Mouse (Mus musculus) cerebellum, postnatal 4 days (tissue): ENCODE data around the gene Gm11569.
"Not testable (repeated sequence)": the region's sequence is repeated elsewhere in the genome, so short reads cannot be mapped to it uniquely, and the experiment has no call there.

ENCODE experiments used
- DNase-seq, 2 experiments: peaks; one replicate each; pipeline ENCODE4 v3.0.0; 2022; ENCODE audit warnings: low spot score in 2 of 2, mixed read lengths in 1 of 2

Gm11569 gene

DNA sequence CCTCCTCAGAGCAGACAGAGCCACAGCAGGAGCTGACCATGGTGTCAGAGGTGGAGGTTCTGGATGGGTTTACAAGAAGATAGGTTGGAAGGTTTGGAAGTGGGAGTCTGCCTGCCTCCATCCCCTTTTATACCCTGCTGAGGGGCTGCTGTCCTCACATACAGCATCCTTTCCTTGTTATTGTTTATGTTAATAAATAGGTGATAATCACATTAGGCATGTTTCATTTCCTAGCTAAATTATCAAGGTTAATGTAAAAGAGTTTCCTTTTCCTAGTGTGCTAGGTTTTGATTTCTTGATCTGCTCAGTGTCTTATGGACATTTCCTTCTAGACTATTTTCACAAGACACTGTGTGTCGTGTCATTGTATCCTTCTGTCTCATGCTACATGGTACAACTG, at the start of gene Gm11569:
Gene Gm11569 (minus strand): TSS at position 101 of the 400 bp plus-strand sequence.
- DNase-seq: not testable (repeated sequence)

DNA sequence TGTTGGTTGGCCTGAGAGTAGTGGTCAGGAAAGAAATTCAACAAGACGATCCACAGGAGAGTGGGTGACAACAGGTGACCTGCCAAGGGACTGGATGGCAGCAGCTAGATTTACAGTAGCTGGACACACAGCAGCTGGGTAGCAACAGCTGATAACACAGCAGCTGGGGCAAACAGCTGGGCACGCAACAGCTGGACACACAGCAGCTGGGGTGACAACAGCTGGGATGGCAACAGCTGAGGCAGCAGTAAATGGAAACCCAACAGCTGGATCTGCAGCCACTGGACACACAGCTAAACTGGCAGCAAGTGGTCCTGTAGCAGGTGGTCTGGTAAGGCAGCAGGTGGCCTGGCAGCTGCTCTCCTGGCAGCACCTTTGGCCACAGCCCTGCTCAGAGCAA, 48.0 kb upstream of the Gm11569 start:
- DNase-seq: no peak

GRCm38 (mm10) chr11:99842185-99842584, 43.5 kb upstream of the Gm11569 start:
- no peak for DNase-seq

GRCm38 (mm10) chr11:99837966-99838365, 39.2 kb upstream of the Gm11569 start, which contains the start of gene 2300003K06Rik:
TSS of gene 2300003K06Rik (minus strand) at chr11:99838066.
- no peak for DNase-seq

DNA sequence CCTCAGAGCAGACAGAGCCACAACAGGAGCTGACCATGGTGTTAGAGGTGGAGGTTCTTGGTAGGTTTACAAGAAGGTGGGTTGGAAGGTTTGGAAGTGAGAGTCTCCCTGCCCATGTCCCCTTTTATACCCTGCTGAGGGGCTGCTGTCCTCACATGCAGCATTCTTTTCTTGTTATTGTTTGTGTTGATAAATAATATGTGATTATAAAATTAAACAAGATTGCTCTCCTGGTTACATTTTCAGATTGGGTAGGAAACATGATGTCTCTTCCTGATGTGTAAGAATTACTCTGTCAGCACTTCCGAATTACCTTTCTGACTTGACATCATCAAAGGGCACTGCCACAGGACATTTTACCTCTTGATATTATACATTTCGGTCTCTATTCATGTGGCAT, 16.8 kb upstream of the Gm11569 start, which contains the start of gene Gm11564:
Gene Gm11564 (minus strand): TSS at position 101 of the 400 bp plus-strand sequence.
- DNase-seq: not testable (repeated sequence)

- not testable (repeated sequence) for DNase-seq
Measured at GRCm38 (mm10) chr11:99809792-99810191, 11.1 kb upstream of the Gm11569 start, which contains the start of gene Krtap4-13. TSS of gene Krtap4-13 (minus strand) at chr11:99809892.

GRCm38 (mm10) chr11:99804346-99804745, 5.6 kb upstream of the Gm11569 start, which contains the start of gene Gm11554:
TSS of gene Gm11554 (minus strand) at chr11:99804446.
- not testable (repeated sequence) for DNase-seq

DNA sequence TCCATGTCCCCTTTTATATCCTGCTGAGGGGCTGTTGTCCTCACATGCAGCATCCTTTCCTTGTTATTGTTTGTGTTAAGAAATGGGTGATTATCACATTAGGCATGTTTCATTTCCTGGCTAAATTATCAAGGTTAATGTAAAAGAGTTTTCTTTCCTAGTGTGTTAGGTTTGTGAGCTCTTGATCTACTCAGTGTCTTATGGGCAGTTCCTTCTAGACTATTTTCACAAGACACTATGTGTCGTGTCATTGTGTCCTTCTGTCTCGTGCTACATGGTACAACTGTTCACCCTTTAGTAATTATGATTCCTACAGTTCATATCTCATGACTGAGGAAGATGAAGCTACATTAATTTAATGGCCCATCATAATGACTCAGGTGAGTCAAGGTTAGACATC, 5.4 kb downstream of the Gm11569 start, which contains the start of gene Gm11596:
Gene Gm11596 (minus strand): TSS at position 101 of the 400 bp plus-strand sequence.
- no peak for DNase-seq

GRCm38 (mm10) chr11:99784900-99785299, 13.8 kb downstream of the Gm11569 start, which contains the start of gene Krtap4-9:
TSS of gene Krtap4-9 (plus strand) at chr11:99785200.
- not testable (repeated sequence) for DNase-seq

- DNase-seq: no peak
Measured at GRCm38 (mm10) chr11:99780604-99781003, 18.1 kb downstream of the Gm11569 start, which contains the start of gene Krtap4-8. TSS of gene Krtap4-8 (minus strand) at chr11:99780704.

DNA sequence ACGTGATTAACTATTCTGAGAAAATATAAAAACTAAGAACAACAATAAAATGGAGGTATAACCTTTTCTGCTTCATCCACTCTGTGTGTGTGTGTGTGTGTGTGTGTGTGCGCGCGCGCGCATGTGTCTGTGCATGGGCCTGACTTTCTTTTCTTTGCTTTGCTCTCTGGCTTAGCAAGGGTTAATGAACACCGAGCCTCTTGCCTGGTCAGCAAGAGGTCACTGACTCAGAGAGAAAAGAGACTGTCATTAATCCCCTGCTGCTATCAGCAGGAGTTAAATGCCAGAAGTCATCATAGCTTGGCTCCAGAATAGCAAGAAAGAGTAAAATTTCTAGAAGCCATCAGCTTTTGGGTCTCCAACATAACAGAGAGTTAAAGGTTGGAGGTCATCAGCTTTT, 20.3 kb downstream of the Gm11569 start:
- DNase-seq: no peak

GRCm38 (mm10) chr11:99772813-99773212, 25.9 kb downstream of the Gm11569 start, which contains the start of gene Gm11595:
TSS of gene Gm11595 (minus strand) at chr11:99772913.
- not testable (repeated sequence) for DNase-seq

DNA sequence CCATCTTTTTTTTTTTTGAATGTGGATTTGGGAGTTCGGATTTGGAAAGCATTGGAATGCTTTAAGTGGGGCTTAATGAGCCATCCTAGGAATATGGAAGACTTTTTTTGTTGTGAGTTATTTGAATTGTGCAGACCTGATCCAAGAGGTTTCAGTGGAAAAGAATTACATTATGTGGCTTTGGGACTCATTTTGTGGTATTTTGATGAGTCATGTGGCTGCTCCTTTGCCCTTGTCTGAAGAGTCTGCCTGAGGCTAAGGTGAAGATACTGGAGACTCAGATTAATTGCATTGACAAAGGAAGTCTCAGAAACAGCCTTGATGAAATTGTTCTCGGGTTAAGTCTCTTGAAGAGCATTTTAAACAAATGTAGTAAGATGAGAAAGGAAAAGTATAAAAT, 30.3 kb downstream of the Gm11569 start:
- no peak for DNase-seq

DNA sequence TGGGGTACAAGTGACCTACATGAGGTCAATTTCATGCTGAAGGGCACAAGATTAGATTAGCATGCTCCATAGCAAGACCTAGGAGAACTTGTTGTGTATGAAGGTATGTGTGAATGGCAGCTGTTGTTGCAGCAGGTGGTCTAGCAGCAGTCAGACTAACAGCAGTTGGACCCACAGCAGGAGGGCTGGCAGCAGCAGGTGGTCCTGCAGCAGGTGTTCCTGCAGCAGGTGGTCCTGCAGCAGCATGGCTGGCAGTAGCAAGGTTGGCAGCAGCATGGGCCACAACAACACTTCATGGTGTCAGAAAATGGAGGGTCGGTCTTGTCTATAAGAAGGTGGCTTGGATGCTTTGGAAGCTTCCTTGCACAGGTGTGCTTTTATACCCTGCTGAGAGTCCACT, 39.9 kb downstream of the Gm11569 start:
- DNase-seq: no peak
